Mouse (Mus musculus) left cerebral cortex, adult 8-10 months (tissue): ENCODE data around the gene Zyg11b. TPM values are rescaled to one million over a fixed set of nuclear protein-coding genes. Genes with fewer than 3 reads are reported as not detected.

Experiments used
- DNase-seq, 2 experiments: peaks; one replicate each; pipeline ENCODE4 v3.0.0; 2022; ENCODE audit warnings: low spot score in 2 of 2
- total RNA-seq, 4 experiments: library from RNA; stranded (reverse); gene quantifications; 2 replicates each; pipeline ENCODE4 v1.2.4; 2022

The Zyg11b gene
- 100 to 1,000 TPM in 2 of 4 experiments, 10 to 100 TPM in 2; 84.5 to 105 (median 95.2) TPM for total RNA-seq

- peak; percentile 69 to 78 for DNase-seq
These were observed at the start of gene Zyg11b for GRCm38 (mm10) chr4:108300670-108301373. Gene Zyg11b, minus strand, starts transcription at chr4:108301096.

- DNase-seq = no peak
These were observed 49.1 kb upstream of the Zyg11b start for GRCm38 (mm10) chr4:108349836-108350547.

- DNase-seq = no peak
These were observed 48.2 kb upstream of the Zyg11b start for GRCm38 (mm10) chr4:108349064-108349463.

DNA sequence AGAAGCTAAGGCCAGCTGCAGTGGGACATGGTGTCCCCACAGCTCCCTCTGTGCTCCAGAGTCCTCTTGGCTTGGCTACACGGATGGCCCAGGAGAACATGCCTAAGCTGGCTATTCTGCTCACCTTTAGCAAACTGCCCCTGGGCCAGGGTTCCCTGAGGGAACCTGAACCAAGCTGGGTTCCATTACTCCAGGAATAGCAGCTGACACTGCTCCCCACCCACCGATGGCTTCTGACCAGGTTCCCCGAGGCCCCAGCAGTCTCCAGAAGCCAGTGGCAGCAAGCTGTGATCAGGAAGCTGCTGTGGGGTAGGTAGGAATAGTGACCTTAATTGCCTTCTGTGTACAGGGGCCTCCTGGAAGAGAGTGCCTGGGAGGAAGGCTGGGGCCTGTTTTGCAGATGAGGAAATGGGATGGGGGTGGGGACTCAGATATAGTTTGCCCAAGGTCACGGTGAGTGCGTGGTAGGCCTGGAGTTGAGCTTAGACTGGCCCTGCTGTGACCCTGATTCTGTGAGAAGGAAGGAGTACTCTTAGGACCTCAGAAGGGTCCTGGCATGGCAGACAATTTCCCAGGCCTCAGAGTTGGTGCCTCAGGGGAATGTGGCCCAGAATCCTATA lies 47.5 kb upstream of the Zyg11b start:
- DNase-seq = no peak

DNA sequence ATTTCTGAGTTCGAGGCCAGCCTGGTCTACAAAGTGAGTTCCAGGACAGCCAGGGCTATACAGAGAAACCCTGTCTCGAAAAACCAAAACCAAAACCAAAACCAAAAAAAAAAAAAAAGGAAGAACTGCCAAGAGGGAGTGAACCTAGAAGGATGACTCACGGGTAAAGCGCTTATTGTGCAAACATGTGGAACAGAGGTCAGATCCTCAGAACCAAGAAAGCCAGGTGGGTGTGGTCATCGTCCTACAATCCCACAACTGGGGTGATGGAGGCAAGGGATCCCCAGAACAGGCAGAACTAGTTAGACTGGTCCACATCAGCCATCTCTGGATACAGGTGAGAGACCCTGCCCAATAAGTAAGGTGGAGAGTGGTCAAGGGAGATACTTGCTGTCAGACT lies 46.2 kb upstream of the Zyg11b start:
- no peak for DNase-seq

- no peak for DNase-seq
These were observed 44.9 kb upstream of the Zyg11b start for GRCm38 (mm10) chr4:108345826-108346225.

GRCm38 (mm10) chr4:108344631-108345083 lies 43.8 kb upstream of the Zyg11b start:
- no peak for DNase-seq

DNA sequence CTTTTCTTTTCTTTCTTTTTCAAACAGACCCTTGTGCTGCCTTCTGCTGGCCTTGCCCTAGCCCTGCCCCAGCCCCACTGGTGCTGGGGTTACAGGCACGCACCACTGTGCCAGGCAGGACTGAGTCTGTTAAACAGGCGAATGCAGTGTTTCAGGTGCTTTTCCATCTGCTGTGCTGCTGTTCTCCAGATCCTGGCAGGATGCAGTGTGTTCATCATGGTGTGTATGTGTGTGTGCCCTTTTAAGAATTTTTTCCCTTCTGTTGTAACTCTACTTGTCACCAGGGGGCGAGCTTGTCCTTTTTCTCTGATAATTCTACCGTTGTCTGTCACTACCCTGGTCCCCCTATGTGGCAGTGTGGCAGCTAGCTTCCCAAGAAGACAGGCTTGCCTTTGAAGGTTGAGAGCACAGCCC lies 38.4 kb upstream of the Zyg11b start:
- peak in 1 of 2 experiments; percentile 31 for DNase-seq

- DNase-seq = peak; percentile 44 to 77
These were observed 37.9 kb upstream of the Zyg11b start for GRCm38 (mm10) chr4:108338811-108339210.

DNA sequence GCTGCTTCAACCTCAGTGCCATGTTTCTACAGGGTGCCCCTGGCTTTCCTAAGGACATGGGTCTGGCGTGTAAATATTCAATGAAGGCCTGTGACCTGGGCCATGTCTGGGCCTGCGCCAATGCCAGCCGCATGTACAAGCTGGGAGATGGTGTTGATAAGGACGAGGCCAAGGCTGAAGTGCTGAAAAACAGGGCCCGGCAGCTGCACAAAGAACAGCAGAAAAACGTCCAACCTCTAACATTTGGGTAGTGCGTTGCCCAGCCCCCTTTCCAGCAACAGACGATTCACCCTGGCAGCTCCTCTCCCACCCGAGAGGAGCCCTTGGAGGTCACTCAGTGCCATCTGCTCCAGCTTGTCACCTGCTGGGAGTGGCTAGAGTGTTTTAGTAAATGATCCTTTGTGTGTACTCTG lies 37.4 kb upstream of the Zyg11b start:
- peak in 1 of 2 experiments; percentile 22 for DNase-seq

DNA sequence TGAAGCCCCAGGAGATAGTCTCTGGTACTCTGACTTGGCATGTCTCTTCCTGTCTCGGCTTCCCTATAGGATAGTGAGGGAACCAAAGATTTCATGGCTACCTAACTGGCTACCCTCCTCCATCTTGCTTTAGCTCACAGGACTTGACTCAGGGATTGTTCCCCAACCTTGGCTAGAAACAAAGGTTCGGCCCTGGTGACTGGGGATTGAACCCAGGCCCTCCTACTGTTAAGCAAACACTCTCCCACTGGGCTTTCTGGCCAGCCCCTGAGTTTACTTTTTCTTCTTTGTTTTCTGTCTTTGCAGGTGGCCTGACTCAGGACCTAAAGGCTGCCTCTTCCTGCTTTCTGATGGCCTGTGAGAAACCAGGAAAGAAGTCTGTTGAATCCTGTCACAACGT lies 36.9 kb upstream of the Zyg11b start:
- no peak for DNase-seq

GRCm38 (mm10) chr4:108336765-108337164 lies 35.9 kb upstream of the Zyg11b start:
- DNase-seq = no peak

GRCm38 (mm10) chr4:108335413-108335812 lies 34.5 kb upstream of the Zyg11b start:
- no peak for DNase-seq

DNA sequence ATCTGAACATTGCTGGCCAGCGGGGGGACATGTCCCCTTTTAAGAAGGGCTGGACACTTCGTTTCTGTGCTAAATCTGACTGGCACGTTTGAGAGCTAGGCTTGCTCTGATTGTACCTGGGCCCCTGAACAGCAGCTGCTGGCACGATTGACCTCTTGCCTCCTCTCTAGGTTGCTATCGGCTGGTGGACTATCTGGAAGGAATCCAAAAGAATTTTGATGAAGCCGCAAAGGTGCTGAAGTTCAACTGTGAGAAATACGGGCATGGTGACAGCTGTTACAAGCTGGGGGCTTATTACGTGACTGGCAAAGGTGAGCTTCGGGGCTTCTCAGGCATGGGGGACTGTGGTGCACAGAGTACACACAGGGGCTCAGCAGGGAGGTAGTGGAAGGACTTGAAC lies 31.1 kb upstream of the Zyg11b start:
- DNase-seq = no peak

DNA sequence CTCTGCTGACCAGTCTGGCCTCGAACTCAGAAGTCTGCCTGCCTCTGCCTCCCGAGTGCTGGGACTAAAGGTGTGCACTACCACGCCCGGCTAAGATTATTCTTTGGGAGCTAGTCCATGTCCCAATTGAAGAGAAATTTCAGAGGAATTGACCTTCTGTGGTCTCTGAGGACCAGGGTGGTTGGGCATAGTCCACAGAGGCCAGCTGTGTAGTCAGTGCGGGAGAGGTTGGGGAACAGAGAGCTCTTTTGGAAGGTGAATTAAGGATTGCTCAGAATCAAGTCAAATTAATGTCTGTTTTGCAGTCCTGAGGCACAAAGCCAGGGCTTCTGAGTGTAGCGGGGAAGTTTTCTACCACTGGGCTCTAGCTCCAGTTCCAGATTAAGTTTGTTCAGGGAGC lies 28.9 kb upstream of the Zyg11b start:
- DNase-seq = no peak

DNA sequence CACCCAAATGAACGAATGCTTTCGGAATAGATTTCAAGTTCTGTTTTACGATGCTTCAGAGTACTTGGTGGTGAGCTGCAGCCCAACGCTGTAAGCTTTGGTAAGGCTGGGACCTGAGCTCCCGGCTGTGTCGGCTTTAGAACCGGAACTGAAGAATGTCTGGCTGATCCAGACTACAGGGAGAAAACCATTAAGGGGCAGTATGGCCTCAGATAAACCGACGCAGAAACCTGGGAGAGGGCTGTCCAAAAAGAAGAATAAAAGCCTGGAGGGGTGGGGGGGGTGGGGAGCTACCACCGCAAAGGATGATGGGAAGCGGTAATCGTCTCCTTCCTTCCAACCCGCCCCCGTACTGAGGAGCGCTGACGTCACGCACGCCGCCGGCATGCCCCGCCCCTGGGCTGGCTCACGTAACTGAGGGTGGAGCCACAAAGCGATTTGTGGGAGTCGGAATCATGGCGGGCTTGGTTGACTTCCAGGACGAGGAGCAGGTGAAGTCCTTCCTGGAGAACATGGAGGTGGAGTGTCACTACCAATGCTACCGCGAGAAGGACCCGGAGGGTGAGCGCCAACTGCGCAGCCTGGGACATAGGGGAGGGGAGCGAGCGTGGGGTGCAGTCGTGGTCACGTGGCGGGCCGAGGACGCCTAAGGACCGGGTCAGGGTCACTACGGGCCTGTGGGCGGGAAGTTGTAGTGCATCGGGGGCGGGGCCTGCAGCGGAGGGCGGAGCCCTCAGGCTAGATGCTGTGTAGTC lies 27.0 kb upstream of the Zyg11b start, which contains the start of gene Coa7:
TSS of gene Coa7 (plus strand) at position 411 of the 755 bp plus-strand sequence.
- peak; percentile 94 to 95 for DNase-seq

DNA sequence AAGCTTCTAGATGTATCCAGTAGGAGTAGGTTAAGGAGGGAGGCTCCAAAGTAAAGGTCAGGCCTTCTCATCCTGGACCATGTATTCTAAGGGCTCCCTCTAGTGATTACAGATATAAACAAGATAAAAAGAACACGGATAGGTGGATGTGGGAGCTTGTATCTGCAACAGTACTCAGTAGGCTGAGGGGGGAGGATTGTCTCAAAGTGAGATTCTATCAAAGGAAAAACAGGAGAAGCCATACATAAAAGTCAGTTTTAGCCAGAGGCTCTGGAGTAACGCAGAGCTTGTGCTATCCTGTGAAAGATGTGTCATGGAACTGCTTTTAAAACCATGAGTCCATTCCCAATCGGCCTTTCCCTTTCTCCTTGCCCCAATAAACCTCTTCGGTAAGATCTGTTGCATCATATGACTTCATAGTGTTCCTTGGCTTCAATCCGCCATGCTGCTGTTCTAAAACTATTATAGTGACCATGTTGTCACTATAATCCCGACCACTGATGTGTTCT lies 26.2 kb upstream of the Zyg11b start:
- no peak for DNase-seq

GRCm38 (mm10) chr4:108323588-108323987 lies 22.7 kb upstream of the Zyg11b start:
- DNase-seq = no peak

DNA sequence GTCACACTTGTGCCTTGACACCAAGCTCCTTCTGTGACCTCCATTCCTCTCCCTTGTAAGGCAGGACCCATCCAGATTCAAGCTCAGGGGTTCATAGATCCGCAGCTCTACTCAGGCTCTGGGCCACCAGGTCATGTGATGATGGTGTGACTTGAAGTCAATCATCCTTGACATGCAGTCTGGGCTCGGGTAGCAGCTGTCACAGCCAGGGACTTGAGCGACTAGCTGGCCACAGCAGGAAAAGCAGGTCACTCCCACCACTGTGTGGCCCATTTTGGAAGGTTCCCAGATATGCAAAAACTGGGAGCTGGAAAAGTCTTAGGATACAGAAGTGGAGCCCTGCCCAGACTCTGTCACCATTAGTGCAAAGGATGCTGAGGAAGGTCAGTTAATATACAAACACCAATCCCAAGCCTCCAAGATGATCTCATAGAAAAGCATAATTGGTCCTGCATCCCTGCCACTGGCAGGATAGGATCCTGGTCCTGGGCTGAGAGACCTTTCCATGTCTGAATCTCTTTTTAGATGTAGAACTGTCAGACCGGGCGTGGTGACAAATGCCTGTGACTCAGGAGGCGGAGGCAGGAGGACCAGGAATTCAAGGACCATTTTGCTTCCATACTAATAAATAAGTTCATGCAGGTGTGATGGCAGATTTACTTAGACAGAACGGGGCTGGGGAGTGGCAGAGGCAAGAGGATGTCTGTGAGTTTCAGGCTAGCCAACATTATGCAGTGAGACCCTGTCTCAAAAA lies 19.9 kb upstream of the Zyg11b start:
- DNase-seq = no peak

DNA sequence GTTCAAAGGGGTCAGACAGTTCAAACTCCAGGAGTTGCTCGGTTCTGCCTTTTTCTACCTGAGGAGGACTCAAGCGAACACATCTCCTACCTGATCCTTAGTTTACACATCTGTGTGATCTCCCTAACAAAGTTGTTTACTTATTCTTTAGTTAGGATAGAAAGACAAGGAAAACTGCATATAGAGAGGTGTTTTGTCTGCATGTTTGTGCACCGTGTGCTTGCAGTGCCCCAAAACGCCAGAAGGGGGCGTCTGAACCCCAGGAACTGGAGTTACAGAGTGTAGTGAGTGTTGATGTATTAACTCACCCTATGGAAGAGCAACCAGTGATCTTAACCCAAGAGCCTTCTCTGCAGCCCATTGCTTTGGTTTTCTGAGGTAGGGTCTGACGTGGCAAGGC lies 18.9 kb upstream of the Zyg11b start:
- no peak for DNase-seq
